Mouse (Mus musculus) kidney, postnatal 10 days (tissue): ENCODE measurements at regions not wholly inside any gene's neighbourhood (a gene's known extent, or its start where the extent isn't known, plus 50 kb on each side); places are given as distances from the start of the nearest gene placed in this dataset.

Experiments used
- DNase-seq: peaks from one replicate; pipeline ENCODE4 v3.0.0; 2021; ENCODE audit warnings: mixed read lengths

- DNase-seq: no peak
Observed at GRCm38 (mm10) chr10:8980568-8980967, 94.7 kb upstream of the Sash1 start.

GRCm38 (mm10) chr10:8978595-8978994 lies 92.7 kb upstream of the Sash1 start:
- DNase-seq: no peak

GRCm38 (mm10) chr10:8973934-8974333 lies 88.1 kb upstream of the Sash1 start:
- peak; percentile 29 for DNase-seq

GRCm38 (mm10) chr10:8972789-8973551 lies 87.1 kb upstream of the Sash1 start:
- peak; percentile 27 for DNase-seq

GRCm38 (mm10) chr10:8970807-8971206 lies 84.9 kb upstream of the Sash1 start:
- no peak for DNase-seq

GRCm38 (mm10) chr10:8969586-8969985 lies 83.7 kb upstream of the Sash1 start:
- DNase-seq: no peak

GRCm38 (mm10) chr10:8969016-8969415 lies 83.1 kb upstream of the Sash1 start:
- no peak for DNase-seq

GRCm38 (mm10) chr10:8968276-8968923 lies 82.5 kb upstream of the Sash1 start:
- peak; percentile 71 for DNase-seq

GRCm38 (mm10) chr10:8962921-8963320 lies 77.1 kb upstream of the Sash1 start:
- no peak for DNase-seq

- no peak for DNase-seq
Observed at GRCm38 (mm10) chr10:8960964-8961675, 75.2 kb upstream of the Sash1 start.

- DNase-seq: no peak
Observed at GRCm38 (mm10) chr10:8960275-8960960, 74.5 kb upstream of the Sash1 start.

GRCm38 (mm10) chr10:8955499-8956211 lies 69.8 kb upstream of the Sash1 start:
- no peak for DNase-seq

- DNase-seq: no peak
Observed at GRCm38 (mm10) chr10:8954003-8954402, 68.1 kb upstream of the Sash1 start.

- DNase-seq: no peak
Observed at GRCm38 (mm10) chr10:8952922-8953321, 67.1 kb upstream of the Sash1 start.

- no peak for DNase-seq
Observed at GRCm38 (mm10) chr10:8951937-8952336, 66.1 kb upstream of the Sash1 start.

- DNase-seq: peak; percentile 28
Observed at GRCm38 (mm10) chr10:8951236-8951825, 65.5 kb upstream of the Sash1 start.

- DNase-seq: no peak
Observed at GRCm38 (mm10) chr10:8948227-8948626, 62.4 kb upstream of the Sash1 start.

GRCm38 (mm10) chr10:8945195-8945751 lies 59.4 kb upstream of the Sash1 start:
- peak; percentile 53 for DNase-seq

- no peak for DNase-seq
Observed at GRCm38 (mm10) chr10:8944586-8944985, 58.7 kb upstream of the Sash1 start.

GRCm38 (mm10) chr10:8943698-8944097 lies 57.8 kb upstream of the Sash1 start:
- DNase-seq: no peak

GRCm38 (mm10) chr10:8942967-8943471 lies 57.1 kb upstream of the Sash1 start:
- DNase-seq: no peak

- DNase-seq: peak; percentile 39
Observed at GRCm38 (mm10) chr10:8936369-8936768, 50.5 kb upstream of the Sash1 start.
